Mouse (Mus musculus) 3T3-L1 (cell line): ENCODE results near the gene Klrg1.

Source experiments
- DNase-seq: peaks from one replicate; pipeline ENCODE4 v3.0.0-alpha.2; 2015; ENCODE audit warnings: low read depth, low spot score

Gene Klrg1

DNA sequence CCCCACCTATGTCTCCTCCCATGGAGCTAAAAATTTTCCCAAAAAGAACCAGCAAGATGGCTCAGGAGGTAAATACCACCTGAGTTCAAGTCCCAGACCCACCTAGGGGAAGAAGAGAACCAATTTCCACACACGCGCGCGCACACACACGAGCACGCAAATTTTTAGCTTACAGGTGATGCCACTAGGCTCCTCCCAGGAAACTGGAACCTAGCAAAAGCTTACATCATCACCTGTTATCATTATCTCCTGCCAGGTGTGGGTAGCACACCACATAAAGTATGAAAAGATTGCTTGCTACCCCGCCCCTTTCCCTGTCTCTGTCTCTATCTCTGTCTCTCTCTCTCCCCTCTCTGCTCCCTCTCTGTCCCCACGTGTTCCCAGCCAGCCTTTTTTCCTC, 10.4 kb upstream of the Klrg1 start:
- DNase-seq: no peak

DNA sequence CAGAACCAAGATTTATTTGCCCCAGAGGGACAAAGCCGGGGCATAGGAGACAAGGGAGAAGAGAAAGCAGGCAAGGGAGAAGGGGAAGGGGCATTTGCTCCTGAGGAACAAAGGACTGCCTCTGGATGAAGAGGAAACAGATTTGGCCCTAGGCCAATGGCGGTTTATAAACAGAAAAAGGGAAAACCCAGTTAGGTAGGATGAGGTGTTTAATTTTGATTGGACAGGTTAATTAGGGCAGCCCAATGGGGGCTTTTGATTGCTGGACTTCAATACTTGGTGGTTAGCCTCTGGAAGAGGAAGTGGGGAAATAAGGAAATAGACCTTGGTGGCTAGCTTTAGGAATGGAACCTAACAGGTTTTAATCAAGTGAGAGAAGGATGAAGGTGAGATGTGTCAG, 9.5 kb upstream of the Klrg1 start:
- no peak for DNase-seq

DNA sequence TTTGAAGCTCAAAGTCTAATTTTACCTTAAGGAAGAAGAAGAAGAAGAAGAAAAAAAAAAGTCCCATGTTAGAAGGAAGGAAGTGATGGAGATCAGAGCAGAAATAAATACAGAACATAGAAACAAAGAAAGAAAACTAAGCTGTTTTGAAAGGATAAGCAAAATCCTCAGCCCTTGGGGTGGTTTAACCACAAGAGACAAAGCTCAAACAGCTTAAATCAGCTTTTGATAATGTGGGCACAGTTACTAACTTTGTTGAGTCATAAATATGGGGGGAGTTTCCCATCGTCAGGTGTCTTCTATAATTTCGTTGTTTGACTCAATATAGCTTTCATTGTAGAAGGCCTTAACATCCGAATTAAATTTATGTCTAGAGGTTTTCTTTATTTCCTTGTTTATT, 9.1 kb upstream of the Klrg1 start:
- no peak for DNase-seq

- DNase-seq: no peak
Measured at GRCm38 (mm10) chr6:122291264-122291663, 8.6 kb upstream of the Klrg1 start.

DNA sequence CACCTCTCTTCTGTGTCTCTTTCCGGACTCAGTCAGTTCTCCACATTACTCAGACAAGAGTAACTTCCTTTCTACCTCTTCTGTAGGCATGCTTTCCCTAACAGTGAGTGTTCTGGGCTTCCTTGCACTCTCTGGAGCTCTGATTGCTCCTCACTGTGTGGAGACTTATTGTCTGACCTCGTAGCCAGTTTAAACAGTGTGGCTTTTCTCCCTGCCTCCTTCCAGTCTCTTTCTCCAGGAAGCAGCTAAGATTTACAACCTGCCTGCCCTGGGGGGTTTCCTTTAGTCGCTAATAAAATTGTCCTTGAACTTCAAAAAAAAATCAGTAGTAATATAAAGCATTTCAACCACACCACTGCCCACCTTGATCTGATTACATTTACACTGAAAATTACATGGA, 7.6 kb upstream of the Klrg1 start:
- DNase-seq: no peak

DNA sequence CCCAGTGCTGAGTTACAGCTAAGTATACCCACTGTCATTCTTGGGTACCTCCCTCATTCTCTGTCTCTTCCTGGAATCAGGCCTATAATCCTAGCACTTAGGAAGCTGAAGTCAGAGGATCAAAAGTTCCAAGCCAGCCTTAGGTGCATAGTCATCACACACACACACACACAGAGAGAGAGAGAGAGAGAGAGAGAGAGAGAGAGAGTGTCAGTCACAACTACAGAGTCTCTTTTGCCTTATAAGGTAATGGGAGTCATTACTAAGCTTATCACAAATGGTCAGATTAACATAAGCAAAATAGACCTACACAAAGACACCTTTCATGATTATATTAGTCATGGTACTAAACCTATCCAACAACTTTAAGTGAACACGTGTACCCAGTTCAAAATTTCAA, 6.6 kb upstream of the Klrg1 start:
- DNase-seq: no peak

DNA sequence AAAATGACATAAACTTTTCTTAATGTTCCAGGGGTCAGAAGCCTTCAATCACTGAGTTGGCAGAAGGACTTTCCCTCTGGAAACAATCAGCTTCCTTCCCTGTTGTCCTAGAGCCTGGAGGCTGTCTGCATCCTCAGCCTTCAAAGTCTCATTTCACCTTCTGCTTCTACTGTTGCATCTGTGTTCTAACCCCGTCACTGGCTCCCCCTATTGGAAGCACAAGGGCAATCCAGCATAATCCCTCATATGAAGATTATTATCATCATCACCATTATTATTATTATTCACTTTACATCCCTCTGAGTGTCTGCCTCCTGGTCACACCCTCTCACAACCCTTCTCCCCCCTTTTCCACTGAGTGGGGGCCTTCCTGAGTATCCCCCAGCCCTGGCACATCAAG, 5.6 kb upstream of the Klrg1 start:
- DNase-seq: no peak

DNA sequence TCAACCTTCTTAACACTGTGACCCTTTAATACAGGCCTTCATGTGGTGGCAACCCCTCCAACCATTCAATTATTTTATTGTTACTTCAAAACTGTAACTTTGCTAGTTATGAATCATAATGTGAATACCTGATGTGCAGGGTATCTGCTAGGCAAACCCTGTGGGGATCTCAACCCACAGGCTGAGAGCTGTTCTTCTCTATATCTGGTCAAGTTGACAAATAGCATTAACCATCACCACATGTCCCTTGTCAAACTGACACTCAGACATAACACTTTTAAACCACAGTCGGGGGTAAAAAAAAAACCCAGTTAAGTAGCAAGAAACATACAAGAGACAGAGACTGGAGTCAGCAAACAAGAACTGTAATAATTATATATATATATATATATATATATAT, 2.1 kb upstream of the Klrg1 start:
- no peak for DNase-seq

DNA sequence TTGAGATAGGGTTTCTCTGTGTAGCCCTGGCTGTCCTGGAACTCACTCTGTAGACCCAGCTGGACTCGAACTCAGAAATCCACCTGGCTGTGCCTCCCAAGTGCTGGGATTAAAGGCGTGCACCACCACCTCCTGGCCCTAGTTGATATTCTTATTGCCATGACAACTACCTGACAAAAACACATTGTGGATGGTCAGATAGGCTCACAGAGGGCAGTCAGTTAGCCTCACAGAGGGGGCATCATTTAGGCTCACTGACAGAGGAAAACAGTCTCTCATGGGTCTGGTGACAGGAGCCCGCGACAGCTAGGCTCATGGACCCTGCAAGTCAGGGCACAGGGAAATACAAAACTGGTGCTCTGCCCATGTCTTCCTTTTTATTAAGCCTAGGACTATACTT, 1.6 kb upstream of the Klrg1 start:
- no peak for DNase-seq

DNA sequence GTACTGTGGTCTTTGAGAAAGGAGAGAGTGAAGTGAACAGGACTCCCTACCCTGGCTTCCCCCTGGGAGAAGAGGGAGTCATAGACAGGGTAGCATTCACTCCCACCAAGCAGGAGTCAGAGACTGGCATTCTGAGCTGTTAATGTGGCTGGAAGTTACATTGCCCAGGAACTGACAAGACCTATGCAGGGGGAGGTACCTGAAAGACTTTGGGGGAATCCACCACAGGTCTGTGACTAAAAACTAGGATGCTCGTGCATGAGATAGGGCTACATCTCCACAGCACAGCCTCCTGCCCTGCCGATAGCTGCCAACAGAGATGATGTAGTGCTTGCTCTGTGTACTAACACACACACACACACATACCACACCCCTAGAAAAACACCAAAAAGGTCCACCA, 747 bp upstream of the Klrg1 start:
- DNase-seq: no peak

DNA sequence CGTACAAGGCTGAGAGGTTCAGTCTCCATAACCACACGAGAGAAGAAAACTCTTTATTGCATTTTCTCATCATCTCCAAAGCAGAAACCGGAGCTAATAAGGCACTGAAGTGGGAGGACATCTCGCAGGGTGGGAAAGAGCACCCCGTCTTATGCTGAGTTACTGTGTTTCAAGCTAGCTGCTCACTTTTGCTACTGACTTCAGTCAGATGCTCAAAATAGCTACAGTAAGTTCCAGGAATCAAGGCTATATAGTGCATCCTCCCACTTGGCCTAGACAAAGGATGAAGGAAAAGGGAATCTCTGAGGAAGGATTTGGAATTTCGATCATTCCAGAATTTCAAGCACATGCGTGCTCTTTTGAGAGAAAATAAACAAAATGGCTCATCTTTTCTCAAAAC, 6.1 kb downstream of the Klrg1 start:
- no peak for DNase-seq

DNA sequence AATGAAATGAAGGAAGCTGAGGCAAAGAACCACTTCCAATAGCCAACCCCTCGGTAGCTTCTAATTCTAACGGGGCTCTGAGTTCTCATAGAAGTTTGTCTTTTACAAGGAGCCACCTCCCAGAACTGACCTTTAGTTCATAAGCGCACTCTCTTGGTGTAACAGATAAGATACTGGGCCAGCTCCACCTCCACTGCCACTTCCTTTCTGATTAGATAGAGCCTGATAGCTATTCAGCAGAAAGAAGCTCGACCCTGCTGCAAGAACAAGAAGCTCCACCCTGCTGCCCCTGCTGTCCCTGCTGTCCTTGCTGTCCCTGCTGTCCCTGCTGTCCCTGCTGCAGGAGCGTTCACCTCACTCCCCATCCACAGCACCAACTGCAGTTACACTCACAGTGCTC, 8.1 kb downstream of the Klrg1 start:
- no peak for DNase-seq

DNA sequence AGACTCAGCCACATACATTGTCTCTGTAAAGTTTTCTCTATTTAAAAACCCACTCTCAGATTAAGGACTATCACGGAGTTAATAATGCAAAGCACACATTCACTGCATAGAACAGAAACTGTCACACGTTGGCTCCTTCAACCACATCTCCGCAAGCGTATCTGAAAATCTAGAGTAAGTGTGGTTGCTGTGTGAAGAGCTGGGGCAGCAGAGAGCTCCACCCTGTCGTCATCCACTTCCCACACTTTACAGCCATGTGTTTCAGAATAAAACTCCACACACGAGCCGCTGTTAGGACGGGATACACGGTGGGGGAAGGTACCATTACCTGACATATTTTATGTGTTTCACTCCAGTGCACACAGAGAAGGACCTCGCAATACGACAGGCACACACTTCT, 12.5 kb downstream of the Klrg1 start:
- no peak for DNase-seq

DNA sequence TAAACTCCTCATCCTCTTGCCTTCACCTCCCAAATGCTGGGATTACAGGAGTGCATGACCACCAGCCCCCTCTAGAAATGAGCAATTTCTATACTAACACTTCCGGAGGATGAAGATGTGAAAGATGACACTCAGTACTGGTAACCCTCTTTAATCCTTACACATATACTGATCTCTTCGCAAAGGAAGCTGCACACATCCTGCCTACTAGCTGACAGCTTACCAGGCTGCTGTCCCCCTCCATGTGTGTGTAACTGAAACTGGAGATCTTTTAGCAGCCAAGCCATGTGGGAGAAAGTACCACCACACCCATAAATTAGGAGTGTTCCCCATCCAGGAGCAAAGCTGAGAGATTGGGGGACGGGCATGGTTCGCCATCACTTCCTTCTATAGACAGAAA, 13.5 kb downstream of the Klrg1 start:
- no peak for DNase-seq

DNA sequence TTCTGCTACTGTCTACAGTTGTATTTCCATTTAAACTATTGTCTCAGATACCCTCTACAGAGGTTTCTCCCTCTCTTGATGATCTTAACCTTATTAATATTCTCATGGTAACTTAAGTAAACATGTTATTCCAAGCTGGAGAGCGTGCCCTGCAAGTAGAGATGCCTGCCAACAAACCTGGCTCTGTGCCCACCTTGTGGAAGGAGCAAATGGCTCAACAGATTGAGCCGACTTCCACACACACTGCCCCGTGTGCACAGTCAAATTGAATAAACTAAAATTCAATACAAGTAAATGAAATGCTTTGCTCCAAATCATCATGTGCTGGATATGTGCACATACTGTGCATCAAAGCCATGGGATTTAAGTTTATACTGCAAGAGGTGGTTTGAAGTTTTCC, 14.1 kb downstream of the Klrg1 start:
- DNase-seq: peak; percentile 44

GRCm38 (mm10) chr6:122262543-122262942, 20.1 kb downstream of the Klrg1 start:
- no peak for DNase-seq

DNA sequence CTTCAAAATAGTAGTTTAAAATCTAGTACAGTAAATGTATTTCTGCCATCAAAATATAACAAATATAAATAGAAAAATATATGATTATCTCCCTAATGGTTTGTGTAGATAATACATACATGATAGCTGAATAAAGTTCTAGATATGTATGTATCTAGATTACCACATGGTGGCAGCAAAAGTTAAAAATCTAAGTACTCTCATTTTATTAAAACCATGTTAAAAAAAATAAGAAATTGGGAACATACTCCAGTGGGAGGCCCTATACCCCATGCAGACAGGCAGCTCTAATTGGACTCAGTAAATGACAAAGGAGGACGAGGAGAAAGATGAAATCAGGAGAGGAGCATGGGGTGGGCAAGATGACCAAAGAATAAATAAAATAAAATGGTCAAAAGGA, 30.5 kb downstream of the Klrg1 start:
- DNase-seq: peak; percentile 63

DNA sequence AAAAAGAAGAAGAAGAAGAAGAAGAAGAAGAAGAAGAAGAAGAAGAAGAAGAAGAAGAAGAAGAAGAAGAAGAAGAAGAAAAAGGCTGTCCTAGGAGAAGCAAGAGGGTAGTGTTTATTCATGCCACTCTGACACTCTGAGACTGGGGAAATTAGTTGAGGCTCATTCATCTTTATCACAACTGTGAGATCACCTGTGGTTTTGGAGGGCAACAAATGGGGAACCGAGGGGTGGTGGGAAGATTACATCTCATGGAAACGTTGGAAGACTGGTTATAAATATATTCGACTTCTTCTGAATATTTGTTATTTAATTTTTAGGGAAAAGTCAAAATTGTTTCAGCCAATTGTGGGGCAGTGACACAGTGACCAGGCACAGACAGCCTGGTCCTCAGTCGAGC, 32.6 kb downstream of the Klrg1 start:
- no peak for DNase-seq
